Mouse (Mus musculus) stomach, postnatal 0 days (tissue): ENCODE measurements at regions not wholly inside any gene's neighbourhood (a gene's known extent, or its start where the extent isn't known, plus 50 kb on each side); places are given as distances from the start of the nearest gene placed in this dataset.

Source experiments
- ATAC-seq: fragments of 200-750 bp; cut with Nextera tagmentation; 2 replicates; pipeline ENCODE4 v1.8.0; 2017; ENCODE audit not compliant: low FRiP score, low TSS enrichment
- DNase-seq: peaks from one replicate; pipeline ENCODE4 v3.0.0-alpha.2; 2016; ENCODE audit warnings: low spot score
- H3K27ac ChIP-seq: fragments of 300-500 bp; sonication (generic); replicated peaks from 2 replicates; pipeline ENCODE4 v1.5.1; 2014; ENCODE audit warnings: mild to moderate bottlenecking, control low read depth
- H3K27me3 ChIP-seq: fragments of 300-500 bp; sonication (generic); 2 replicates; pipeline ENCODE4 v1.6.1; 2014; ENCODE audit warnings: low read length; ENCODE audit not compliant: control insufficient read depth, insufficient read depth
- H3K36me3 ChIP-seq: fragments of 300-500 bp; sonication (generic); 2 replicates; pipeline ENCODE4 v1.6.1; 2014; ENCODE audit warnings: low read length, mixed read lengths; ENCODE audit not compliant: control insufficient read depth, insufficient read depth
- H3K4me1 ChIP-seq: fragments of 300-500 bp; sonication (generic); replicated peaks from 2 replicates; pipeline ENCODE4 v1.6.1; 2014; ENCODE audit warnings: antibody characterized with exemption; ENCODE audit not compliant: control insufficient read depth, insufficient read depth
- H3K4me2 ChIP-seq: fragments of 300-500 bp; sonication (generic); replicated peaks from 2 replicates; pipeline ENCODE4 v1.6.1; 2014; ENCODE audit warnings: low read depth, mild to moderate bottlenecking, control low read depth, moderate library complexity
- H3K4me3 ChIP-seq: fragments of 300-500 bp; sonication (generic); 2 replicates; pipeline ENCODE4 v1.5.1; 2014; ENCODE audit warnings: low read depth, low read length, control low read depth
- H3K9ac ChIP-seq: fragments of 300-500 bp; sonication (generic); 2 replicates; pipeline ENCODE4 v1.6.1; 2014; ENCODE audit warnings: mild to moderate bottlenecking, low read length, control low read depth, mixed read lengths
- H3K9me3 ChIP-seq: fragments of 300-500 bp; sonication (generic); 2 replicates; pipeline ENCODE4 v1.6.1; 2016; ENCODE audit warnings: low read length; ENCODE audit not compliant: control insufficient read depth
- CTCF ChIP-seq: IDR thresholded peaks from 2 replicates; pipeline ENCODE4 v1.5.1; 2016; ENCODE audit warnings: antibody characterized with exemption, low read depth, mild to moderate bottlenecking, moderate library complexity
- EP300 ChIP-seq: optimal IDR thresholded peaks from 2 replicates; pipeline ENCODE3; 2016; ENCODE audit warnings: antibody characterized with exemption
- whole genome bisulfite sequencing: fragments of 180-500 bp; shearing (Covaris S2); extraction: QIAGEN DNeasy Blood & Tissue Kit; methylation state at CpG from one replicate; pipeline ENCODE4 v1.1.7; 2014; 5-methylcytosine and 5-hydroxymethylcytosine counted together

GRCm38 (mm10) chr14:46292398-46292797 is 86.8 kb upstream of the Gm15217 start:
- H3K9me3 ChIP-seq, result no peaks in the 10 kb centered on the region
- TF ChIP-seq EP300 (no peak), CTCF (no peak)
- H3K27ac ChIP-seq, result no peak overlapping the region
- H3K36me3 ChIP-seq, result no peaks in the 10 kb centered on the region
- 50% methylated on average over 2 of the region's 2 CpGs for WGBS
- no peak for DNase-seq
- no peak overlapping the region for H3K4me3 ChIP-seq
- no peak overlapping the region for H3K9ac ChIP-seq
- H3K27me3 ChIP-seq, result no peaks in the 10 kb centered on the region
- ATAC-seq, result no peak
- no peak overlapping the region for H3K4me2 ChIP-seq
- H3K4me1 ChIP-seq, result no peaks in the 10 kb centered on the region

DNA sequence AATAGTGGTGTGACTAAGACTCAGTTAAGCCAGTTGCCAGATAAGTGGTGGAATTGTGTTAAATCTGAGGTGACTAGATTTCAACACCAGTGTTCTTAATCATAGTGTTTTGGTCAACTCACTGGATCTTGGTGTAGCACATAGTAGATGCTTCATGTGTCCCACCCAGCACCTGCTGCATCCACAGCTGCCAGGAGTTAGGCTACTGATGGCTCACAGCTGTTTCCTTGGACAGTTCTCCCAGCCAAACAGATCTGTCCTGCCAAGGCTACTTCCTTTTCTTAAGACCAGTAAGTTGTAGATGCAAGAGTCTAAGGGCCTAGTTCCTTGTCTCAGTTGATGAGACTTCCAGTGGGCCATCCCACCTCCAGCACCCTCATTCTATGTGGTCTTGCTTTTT is 82.9 kb upstream of the Gm15217 start:
- H3K9me3 ChIP-seq, result no peaks in the 10 kb centered on the region
- ATAC-seq (no peak), DNase-seq (no peak)
- H3K27me3 ChIP-seq, result no peaks in the 10 kb centered on the region
- no peak overlapping the region for H3K4me3 ChIP-seq
- no peak overlapping the region for H3K4me2 ChIP-seq
- no peak overlapping the region for H3K9ac ChIP-seq
- no peaks in the 10 kb centered on the region for H3K4me1 ChIP-seq
- no peak overlapping the region for H3K27ac ChIP-seq
- no peaks in the 10 kb centered on the region for H3K36me3 ChIP-seq
- no peak for TF ChIP-seq CTCF

DNA sequence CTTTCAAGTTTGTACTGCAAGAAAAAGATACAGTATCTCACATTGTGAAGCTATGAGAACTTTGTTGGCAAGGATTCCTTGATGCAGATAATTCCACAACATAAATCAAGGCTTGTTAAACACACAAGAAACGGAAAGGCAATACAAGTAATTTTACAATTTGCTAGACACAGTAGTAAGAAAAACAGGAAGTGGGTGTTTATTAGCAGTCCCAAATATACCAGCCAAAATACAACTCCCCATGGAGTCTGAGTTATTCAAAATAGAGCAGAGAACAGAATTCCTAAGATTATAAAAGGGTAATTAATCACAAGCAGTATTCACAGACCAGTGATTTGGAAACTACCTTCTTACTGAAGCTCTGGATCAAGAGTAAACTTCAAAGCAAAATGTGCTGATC is 78.7 kb upstream of the Gm15217 start:
- Histone ChIP-seq H3K27me3 (no peaks in the 10 kb centered on the region), H3K9ac (no peak overlapping the region), H3K4me2 (no peak overlapping the region), H3K27ac (no peak overlapping the region), H3K36me3 (no peaks in the 10 kb centered on the region), H3K4me1 (no peaks in the 10 kb centered on the region), H3K9me3 (no peaks in the 10 kb centered on the region), H3K4me3 (no peak overlapping the region)
- DNase-seq (no peak), ATAC-seq (no peak)
- no peak for TF ChIP-seq EP300
- no peak for TF ChIP-seq CTCF
- 21% methylated on average over 1 of the region's 1 CpGs for WGBS

- 92% methylated on average over 2 of the region's 2 CpGs for WGBS
- Histone ChIP-seq H3K9me3 (no peaks in the 10 kb centered on the region), H3K4me2 (no peak overlapping the region), H3K4me3 (no peak overlapping the region), H3K36me3 (no peaks in the 10 kb centered on the region), H3K27me3 (no peaks in the 10 kb centered on the region), H3K4me1 (no peaks in the 10 kb centered on the region), H3K27ac (no peak overlapping the region), H3K9ac (no peak overlapping the region)
- no peak for TF ChIP-seq CTCF
- no peak for TF ChIP-seq EP300
- ATAC-seq (no peak), DNase-seq (no peak)
These were observed 76.6 kb upstream of the Gm15217 start for GRCm38 (mm10) chr14:46302601-46303000.

DNA sequence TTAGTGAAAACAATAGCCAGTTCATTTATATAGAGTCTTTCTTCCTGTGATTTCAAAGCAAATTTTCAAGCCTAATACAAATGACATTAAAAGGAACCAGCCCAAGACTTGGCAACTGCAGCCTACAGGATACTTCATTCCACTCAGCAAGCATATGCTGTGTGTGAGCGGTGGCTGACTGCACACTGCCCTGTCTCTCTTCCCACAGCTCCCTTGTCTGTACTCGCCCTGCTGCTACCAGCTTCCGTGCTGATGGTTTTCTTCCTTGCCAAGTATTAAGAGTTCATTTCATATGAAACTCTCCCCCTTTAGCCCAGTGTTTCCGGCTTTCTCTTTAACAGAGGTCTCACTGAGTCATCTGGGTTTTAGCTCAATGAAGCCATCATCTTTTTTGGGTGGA is 73.9 kb upstream of the Gm15217 start:
- ATAC-seq (no peak), DNase-seq (no peak)
- Histone ChIP-seq H3K4me2 (no peak overlapping the region), H3K4me1 (no peaks in the 10 kb centered on the region), H3K36me3 (no peaks in the 10 kb centered on the region), H3K27me3 (no peaks in the 10 kb centered on the region), H3K27ac (no peak overlapping the region), H3K4me3 (no peak overlapping the region), H3K9ac (no peak overlapping the region), H3K9me3 (no peaks in the 10 kb centered on the region)
- TF ChIP-seq CTCF, result no peak
- no peak for TF ChIP-seq EP300
- 51% methylated on average over 4 of the region's 4 CpGs for WGBS

- Histone ChIP-seq H3K4me1 (no peaks in the 10 kb centered on the region), H3K9ac (no peak overlapping the region), H3K4me2 (no peak overlapping the region), H3K27ac (no peak overlapping the region), H3K27me3 (no peaks in the 10 kb centered on the region), H3K36me3 (no peaks in the 10 kb centered on the region), H3K4me3 (no peak overlapping the region), H3K9me3 (no peaks in the 10 kb centered on the region)
- ATAC-seq (no peak), DNase-seq (no peak)
- 76% methylated on average over 4 of the region's 4 CpGs for WGBS
- TF ChIP-seq EP300 (no peak), CTCF (no peak)
These were observed 66.2 kb upstream of the Gm15217 start for GRCm38 (mm10) chr14:46313064-46313463.
